Mouse (Mus musculus) kidney, embryonic 16.5 days (tissue): ENCODE data around the gene Gm45140. TPM values are rescaled to one million over a fixed set of nuclear protein-coding genes. Genes with fewer than 3 reads are reported as not detected.

Source experiments
- ATAC-seq: fragments of 200-750 bp; cut with Nextera tagmentation; 2 replicates; pipeline ENCODE4 v1.8.0; 2017; ENCODE audit warnings: moderate TSS enrichment; ENCODE audit not compliant: low FRiP score, low TSS enrichment
- H3K27ac ChIP-seq: fragments of 300-500 bp; sonication (generic); 2 replicates; pipeline ENCODE4 v1.5.1; 2014; ENCODE audit warnings: low read length
- H3K27me3 ChIP-seq: fragments of 300-500 bp; sonication (generic); 2 replicates; pipeline ENCODE4 v1.6.1; 2014; ENCODE audit warnings: low read length, control low read depth, mixed read lengths; ENCODE audit not compliant: insufficient read depth
- H3K36me3 ChIP-seq: fragments of 300-500 bp; sonication (generic); 2 replicates; pipeline ENCODE4 v1.6.1; 2014; ENCODE audit warnings: low read length, control low read depth, mixed read lengths; ENCODE audit not compliant: insufficient read depth
- H3K4me1 ChIP-seq: fragments of 300-500 bp; sonication (generic); 2 replicates; pipeline ENCODE4 v1.6.1; 2014; ENCODE audit warnings: low read length, control low read depth, mixed read lengths; ENCODE audit not compliant: insufficient read depth
- H3K4me2 ChIP-seq: fragments of 300-500 bp; sonication (generic); replicated peaks from 2 replicates; pipeline ENCODE4 v1.6.1; 2014; ENCODE audit warnings: low read depth, low read length
- H3K4me3 ChIP-seq: fragments of 300-500 bp; sonication (generic); 2 replicates; pipeline ENCODE4 v1.5.1; 2014; ENCODE audit warnings: mild to moderate bottlenecking, low read length
- H3K9ac ChIP-seq: fragments of 300-500 bp; sonication (generic); replicated peaks from 2 replicates; pipeline ENCODE4 v1.6.1; 2014; ENCODE audit warnings: low read length
- H3K9me3 ChIP-seq: fragments of 300-500 bp; sonication (generic); 2 replicates; pipeline ENCODE4 v1.6.1; 2016; ENCODE audit warnings: low read length, control low read depth
- WGBS: fragments of 180-500 bp; shearing (Covaris S2); extraction: QIAGEN DNeasy Blood & Tissue Kit; methylation state at CpG from one replicate; pipeline ENCODE4 v1.1.7; 2014; 5-methylcytosine and 5-hydroxymethylcytosine counted together
- polyA plus RNA-seq: library from polyadenylated mRNA; unstranded; fragments of >200 nt; fragmentation: Nextera tagmentation; extraction: Ambion mirVana; gene quantifications from 2 replicates; pipeline ENCODE4 v1.2.1, GENCODE M21; 2015

Gm45140 gene
- polyA plus RNA-seq, 1 experiment from 2014 or later: 2.7 TPM

DNA sequence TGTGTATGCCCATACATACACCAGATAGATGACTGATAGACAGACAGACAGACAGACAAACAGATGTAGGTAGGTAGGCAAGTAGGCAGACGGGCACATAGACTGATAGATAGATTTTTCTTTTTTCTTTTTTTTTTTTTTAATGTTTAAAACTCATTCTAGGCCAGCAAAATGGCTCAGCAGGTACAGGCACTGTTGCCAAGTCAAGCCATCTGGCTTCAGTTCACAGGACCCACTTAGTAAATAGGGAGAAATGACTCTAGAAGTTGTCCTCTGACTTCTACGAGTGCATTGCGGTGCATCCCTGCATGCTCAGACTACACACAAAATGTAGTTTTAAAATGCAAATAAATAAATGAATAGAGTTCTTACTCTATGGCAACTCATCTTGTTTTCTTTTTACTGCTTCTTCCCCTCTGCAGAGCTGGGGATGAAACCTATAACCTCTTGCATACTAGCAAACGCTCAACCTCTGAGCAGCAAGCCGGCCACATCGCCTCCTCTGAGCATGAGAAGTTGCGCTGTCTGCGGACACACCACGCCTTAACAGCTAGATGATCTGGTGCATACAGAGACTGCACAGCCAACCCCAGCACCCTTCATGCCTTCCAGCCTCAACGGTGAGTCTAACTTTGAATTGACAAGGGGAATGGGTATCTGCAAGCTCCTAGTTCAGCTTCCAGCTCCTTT, 41.6 kb downstream of the Gm45140 start:
- Histone ChIP-seq H3K9me3 (no peaks in the 10 kb centered on the region), H3K4me2 (no peak overlapping the region)
- WGBS: 94% methylated on average over 10 of the region's 10 CpGs

DNA sequence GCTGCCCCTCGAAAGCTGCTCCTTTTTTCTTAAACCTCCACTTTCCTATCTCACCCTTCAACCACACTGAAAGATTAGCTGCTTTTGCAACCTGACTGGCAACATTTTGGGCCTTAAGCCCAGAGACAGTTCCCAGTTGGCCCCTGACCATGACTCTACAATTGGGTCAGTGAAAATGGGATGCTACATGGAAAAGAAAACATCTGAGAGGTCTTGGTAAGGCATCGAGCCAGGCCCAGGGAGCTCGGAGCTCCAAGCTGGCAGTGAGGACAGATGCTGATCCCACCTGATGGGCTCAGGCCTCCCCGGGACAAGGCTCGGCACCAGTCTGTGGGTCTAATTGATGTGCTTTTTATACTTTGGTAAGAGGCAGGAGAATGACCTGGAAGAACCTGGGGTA, 43.8 kb downstream of the Gm45140 start:
- no peak overlapping the region for H3K9ac ChIP-seq
- no peak overlapping the region for H3K4me2 ChIP-seq
- no peak for ATAC-seq
- no peak overlapping the region for H3K27ac ChIP-seq
- H3K4me3 ChIP-seq: no peak overlapping the region
- 96% methylated on average over 5 of the region's 5 CpGs for WGBS
- H3K27me3 ChIP-seq: no peaks in the 10 kb centered on the region
- peaks cover 26% of the 10 kb centered on the region for H3K4me1 ChIP-seq
- peaks cover 8% of the 10 kb centered on the region for H3K36me3 ChIP-seq
- no peaks in the 10 kb centered on the region for H3K9me3 ChIP-seq

More for the DNA sequence above, 41.6 kb downstream of the Gm45140 start:
- H3K36me3 ChIP-seq: peaks cover 8% of the 10 kb centered on the region
- no peak overlapping the region for H3K9ac ChIP-seq
- no peak overlapping the region for H3K4me3 ChIP-seq
- H3K27ac ChIP-seq: no peak overlapping the region
- ATAC-seq: no peak
- no peaks in the 10 kb centered on the region for H3K27me3 ChIP-seq
- H3K4me1 ChIP-seq: peaks cover 27% of the 10 kb centered on the region

DNA sequence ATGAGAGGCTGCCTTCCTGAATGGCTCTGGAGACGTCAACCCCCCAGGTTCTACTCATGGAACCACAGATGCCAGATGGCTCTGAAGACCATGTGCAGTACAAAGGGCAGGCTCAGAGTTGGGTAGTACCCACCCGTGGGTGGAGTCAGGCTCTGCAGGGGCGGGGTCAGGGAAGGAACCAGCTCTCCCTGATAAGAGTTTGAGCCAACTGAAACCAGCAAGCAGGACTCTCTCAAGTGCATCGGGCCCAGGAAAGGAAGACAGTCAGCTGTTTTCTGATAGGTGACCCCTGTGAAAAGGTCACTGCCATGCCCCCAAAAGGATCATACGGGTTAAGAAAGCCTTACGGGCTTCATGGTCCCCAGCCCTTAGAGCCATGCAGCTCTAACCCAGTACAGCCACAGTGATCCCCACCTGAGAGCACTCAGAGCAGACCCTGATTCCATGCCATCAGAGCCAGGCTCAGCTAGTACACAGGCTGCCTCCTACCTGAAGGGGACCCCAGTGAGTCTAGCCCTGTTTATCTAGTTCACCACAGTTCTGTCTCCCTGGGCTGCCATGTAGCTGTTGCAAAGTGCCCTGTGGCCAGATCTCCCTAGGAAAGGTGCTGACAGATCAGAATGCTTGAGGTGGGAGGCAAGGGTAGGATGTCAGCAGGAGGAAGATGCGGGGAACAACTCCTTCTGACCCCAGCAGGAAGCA, 44.7 kb downstream of the Gm45140 start:
- H3K36me3 ChIP-seq: peaks cover 8% of the 10 kb centered on the region
- no peaks in the 10 kb centered on the region for H3K27me3 ChIP-seq
- peaks cover 26% of the 10 kb centered on the region for H3K4me1 ChIP-seq
- H3K4me2 ChIP-seq: no peak overlapping the region
- H3K9ac ChIP-seq: no peak overlapping the region
- H3K27ac ChIP-seq: no peak overlapping the region
- WGBS: 60% methylated on average over 7 of the region's 7 CpGs
- no peaks in the 10 kb centered on the region for H3K9me3 ChIP-seq
- 0 out of 2 replicates have a peak, but pooled peaks have one; percentile 50 for ATAC-seq
- no peak overlapping the region for H3K4me3 ChIP-seq

DNA sequence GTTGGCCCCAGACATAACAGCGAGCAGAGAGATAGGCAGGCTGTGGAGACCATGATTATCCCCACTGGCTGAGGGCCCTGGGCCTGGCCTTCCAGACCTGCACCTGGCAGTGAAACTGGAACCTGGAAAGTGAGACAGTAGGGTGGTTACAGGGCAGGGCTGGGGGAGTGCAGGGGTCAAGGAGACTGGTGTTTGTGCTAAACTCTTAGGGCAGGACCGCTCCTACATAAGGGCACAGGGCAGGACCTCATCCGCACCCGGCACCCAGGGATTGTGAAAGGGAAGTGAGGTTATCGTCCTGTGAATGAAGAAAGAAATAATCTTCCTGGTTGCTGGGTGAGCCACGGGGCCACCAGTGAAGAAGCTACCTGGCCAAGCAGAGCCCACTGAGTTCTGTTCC, 45.8 kb downstream of the Gm45140 start:
- 72% methylated on average over 6 of the region's 6 CpGs for WGBS
- no peak overlapping the region for H3K4me3 ChIP-seq
- 0 out of 2 replicates have a peak overlapping the region, but pooled peaks have one; percentile 15 for H3K9ac ChIP-seq
- peak overlapping the region; percentile 70 for H3K27ac ChIP-seq
- no peaks in the 10 kb centered on the region for H3K9me3 ChIP-seq
- peaks cover 8% of the 10 kb centered on the region for H3K36me3 ChIP-seq
- H3K4me1 ChIP-seq: peaks cover 26% of the 10 kb centered on the region
- no peak overlapping the region for H3K4me2 ChIP-seq
- no peak for ATAC-seq
- no peaks in the 10 kb centered on the region for H3K27me3 ChIP-seq

DNA sequence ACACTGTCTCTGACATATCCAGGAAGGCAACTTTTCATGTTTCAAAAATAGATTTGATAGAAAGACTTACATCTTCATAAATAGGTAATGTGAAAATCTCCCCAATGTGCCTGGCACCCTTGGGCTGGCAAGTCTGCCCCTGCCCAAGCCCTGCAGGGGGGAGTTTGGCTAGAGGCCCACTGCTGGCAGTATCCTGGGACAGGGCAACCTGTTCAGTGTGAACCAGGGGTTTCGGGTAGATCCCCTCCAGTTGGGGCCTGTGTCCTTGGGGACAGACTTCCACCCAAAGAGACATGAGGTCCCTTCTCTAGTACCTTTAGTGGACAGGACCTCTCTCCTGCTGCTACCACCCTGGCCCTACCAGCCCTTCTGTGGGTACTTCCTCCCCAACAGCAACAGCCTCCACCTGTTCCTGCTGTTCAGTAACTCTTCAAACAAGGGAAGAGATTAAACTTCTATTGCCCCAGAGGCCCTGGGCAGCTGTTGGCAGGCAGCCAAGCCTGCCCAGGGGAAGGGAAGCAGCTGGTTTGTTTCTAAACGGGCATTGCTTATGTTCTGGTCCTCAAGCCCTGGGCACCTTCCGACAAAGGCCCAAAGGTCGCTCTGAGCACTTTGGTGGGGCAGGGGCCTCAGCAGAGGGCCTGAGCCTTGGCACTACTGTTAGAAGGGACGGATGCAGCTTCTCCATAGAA, 46.6 kb downstream of the Gm45140 start:
- ATAC-seq: peak; percentile 64
- H3K9ac ChIP-seq: 0 out of 2 replicates have a peak overlapping the region, but pooled peaks have one; percentile 15
- H3K9me3 ChIP-seq: no peaks in the 10 kb centered on the region

DNA sequence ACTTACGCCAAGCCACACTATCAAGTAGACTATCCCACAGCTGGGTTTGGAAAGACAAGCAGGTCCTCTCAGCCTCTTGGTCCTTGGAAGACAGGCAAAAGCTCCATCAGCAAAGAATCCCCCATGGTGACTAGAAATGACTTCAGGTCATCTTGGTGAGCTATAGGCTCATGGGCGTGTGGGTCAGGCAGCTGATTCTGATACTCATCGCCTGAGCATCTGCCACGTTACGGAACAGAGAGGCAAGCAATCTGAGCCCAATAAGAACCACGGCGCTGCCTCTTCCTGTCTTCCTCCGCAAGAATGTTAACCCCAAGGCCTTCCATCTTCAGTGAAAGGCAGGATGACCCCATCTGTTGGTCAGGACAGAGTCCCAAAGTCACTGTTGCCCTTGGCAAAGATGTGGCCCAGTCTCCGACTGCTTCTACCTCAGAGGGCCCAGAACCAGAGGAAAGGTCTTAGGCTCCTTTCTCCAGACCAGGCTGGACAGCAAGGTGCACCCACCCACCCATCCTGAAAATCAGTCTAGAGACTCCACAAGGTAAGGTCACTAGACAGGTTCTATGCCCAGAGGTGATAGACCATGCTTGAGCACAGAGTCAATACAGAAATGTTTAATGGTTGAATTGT, 47.2 kb downstream of the Gm45140 start:
- no peak overlapping the region for H3K4me3 ChIP-seq
- H3K36me3 ChIP-seq: peaks cover 8% of the 10 kb centered on the region
- H3K9me3 ChIP-seq: no peaks in the 10 kb centered on the region
- H3K4me2 ChIP-seq: no peak overlapping the region
- no peaks in the 10 kb centered on the region for H3K27me3 ChIP-seq
- 95% methylated on average over 9 of the region's 9 CpGs for WGBS
- peaks cover 26% of the 10 kb centered on the region for H3K4me1 ChIP-seq
- ATAC-seq: no peak
- H3K9ac ChIP-seq: no peak overlapping the region
- H3K27ac ChIP-seq: peak overlapping the region; percentile 70; the same call in 1 of the 2 replicates

More for the DNA sequence above, 46.6 kb downstream of the Gm45140 start:
- Histone ChIP-seq H3K27me3 (no peaks in the 10 kb centered on the region), H3K36me3 (peaks cover 8% of the 10 kb centered on the region), H3K27ac (peak overlapping the region; percentile 70), H3K4me1 (peaks cover 26% of the 10 kb centered on the region), H3K4me2 (no peak overlapping the region), H3K4me3 (no peak overlapping the region)
- WGBS: 38% methylated on average over 5 of the region's 5 CpGs

DNA sequence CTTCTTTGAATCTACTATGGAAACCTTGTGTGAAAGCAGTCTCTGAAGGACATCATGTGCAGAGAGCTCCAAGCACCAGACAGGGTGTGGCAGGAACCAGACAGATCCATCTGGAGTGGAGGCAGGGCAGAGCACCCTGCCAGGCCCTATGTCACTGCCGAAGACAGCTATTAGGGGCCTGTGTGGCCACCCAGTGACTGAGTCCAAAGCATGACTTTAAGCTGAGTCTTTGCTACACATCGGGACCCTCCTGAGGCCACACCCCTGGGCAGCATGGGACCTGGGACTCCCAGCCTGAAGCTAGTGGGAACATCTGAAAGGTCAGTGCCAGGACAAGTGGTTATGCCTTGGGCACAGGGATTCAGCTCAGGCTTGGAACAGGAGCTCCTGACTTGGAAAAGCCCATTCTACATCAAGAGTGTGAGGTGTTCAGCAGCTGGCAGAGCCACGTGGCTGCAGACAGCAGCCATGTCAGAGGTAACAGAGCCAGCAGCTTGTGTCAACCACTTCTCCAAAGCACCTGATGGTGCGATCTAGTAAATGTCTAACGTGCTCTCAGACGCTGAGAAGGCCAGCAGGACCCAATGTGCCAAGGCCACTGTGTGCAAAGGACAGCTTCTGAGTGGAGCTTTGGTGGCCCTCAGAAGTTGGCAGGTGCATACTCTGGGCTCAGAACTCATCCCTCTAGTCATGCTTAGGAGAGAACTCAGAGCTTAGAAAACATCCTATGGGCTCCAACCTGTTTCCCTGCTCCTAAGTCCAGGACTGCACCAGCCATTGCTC, 48.3 kb downstream of the Gm45140 start:
- Histone ChIP-seq H3K9me3 (no peaks in the 10 kb centered on the region), H3K4me3 (no peak overlapping the region), H3K4me1 (peaks cover 26% of the 10 kb centered on the region), H3K9ac (no peak overlapping the region), H3K4me2 (no peak overlapping the region), H3K36me3 (peaks cover 5% of the 10 kb centered on the region), H3K27me3 (no peaks in the 10 kb centered on the region), H3K27ac (no peak overlapping the region)
- no peak for ATAC-seq
- WGBS: 83% methylated on average over 6 of the region's 6 CpGs

DNA sequence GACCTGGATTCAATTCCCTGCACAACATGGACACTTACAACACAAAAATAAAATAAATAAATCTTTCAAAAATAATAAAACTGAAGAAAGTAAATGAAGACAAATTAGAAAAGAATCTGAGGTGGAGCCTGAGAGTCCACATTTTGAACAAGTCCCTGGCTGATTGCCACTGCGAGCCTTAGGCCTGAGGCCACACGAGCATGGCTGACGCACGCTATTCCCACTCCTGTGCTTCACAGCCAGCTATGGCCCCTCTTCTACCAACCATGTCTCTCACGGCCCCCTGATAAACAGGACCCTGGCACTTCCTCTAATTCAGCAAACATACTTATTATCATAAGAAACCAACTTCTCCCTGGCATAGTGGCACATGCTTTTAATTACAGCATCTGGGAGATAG, 49.0 kb downstream of the Gm45140 start:
- WGBS: 76% methylated on average over 5 of the region's 5 CpGs
- Histone ChIP-seq H3K36me3 (no peaks in the 10 kb centered on the region; the same call in 1 of the 2 replicates), H3K4me1 (peaks cover 26% of the 10 kb centered on the region), H3K4me3 (no peak overlapping the region), H3K4me2 (no peak overlapping the region), H3K27me3 (no peaks in the 10 kb centered on the region), H3K9me3 (no peaks in the 10 kb centered on the region), H3K9ac (no peak overlapping the region), H3K27ac (no peak overlapping the region)
- no peak for ATAC-seq

DNA sequence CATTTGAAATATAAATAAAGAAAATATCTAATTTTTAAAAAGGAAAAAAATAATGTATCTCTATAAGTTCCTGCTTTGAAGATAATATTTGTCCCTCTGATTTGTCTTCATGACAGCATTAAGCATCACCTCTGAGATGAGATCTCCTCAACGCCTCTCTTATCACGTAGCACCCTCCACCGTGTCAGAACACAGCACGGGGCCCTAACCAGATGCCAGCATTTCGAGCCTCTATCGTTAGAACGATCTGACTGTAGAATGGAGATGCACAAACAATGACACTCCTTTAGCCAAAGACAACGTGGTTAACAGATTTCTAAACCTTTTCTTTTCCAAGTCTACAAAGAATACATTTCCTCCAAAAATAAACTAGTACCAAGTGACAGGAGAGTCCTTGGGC, 51.6 kb downstream of the Gm45140 start:
- WGBS: 74% methylated on average over 8 of the region's 8 CpGs
- no peak overlapping the region for H3K4me3 ChIP-seq
- H3K4me1 ChIP-seq: peaks cover 5% of the 10 kb centered on the region; the same call in 1 of the 2 replicates
- no peak for ATAC-seq
- no peaks in the 10 kb centered on the region for H3K36me3 ChIP-seq
- no peak overlapping the region for H3K4me2 ChIP-seq
- no peak overlapping the region for H3K9ac ChIP-seq
- no peaks in the 10 kb centered on the region for H3K9me3 ChIP-seq
- no peaks in the 10 kb centered on the region for H3K27me3 ChIP-seq
- no peak overlapping the region for H3K27ac ChIP-seq
